Mouse (Mus musculus): ENCODE data around the gene Gm10134.

DNA sequence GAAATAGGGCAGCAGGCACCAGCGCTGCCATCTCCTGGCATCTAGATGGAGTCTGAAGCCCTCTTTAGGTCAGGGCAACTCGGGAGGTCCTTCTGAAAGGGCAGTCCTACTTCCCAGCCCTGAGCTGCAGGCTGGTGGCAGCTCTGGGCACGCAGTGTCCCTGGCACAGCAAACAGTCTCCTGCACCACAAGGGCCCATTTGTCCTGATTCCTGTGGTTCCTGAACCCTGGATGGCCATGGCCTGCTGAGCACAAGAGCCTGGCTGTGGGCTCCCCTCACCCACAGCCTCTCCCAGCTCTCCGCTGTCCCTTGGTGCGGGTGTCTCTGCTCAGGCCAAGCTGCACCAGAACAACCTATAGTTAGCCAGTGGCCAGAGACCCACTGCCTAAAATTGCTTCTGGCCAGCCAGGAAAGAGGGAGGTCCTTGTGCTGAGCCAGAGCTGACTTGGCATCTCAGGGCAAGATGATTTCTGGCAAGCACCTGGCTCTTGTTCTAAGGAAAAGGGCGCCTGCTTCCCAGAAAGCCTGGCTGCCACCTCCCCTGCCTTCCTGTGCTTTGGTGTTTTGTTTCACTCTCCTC, 15.8 kb downstream of the Gm10134 start:
- TF ChIP-seq POLR2A (IDR thresholded peaks at IDR 0.05; ENCODE audit: borderline replicate concordance, control insufficient read depth, low read depth, low read length): no peak
- no peak for TF ChIP-seq CTCF (IDR thresholded peaks at IDR 0.05; ENCODE audit: control insufficient read depth, insufficient read depth, low read length)

Data from bone marrow, adult 2 months (tissue).